Mouse (Mus musculus) megakaryocyte-erythroid progenitor cell, adult 5-6 weeks (primary cell): ENCODE measurements at regions not wholly inside any gene's neighbourhood (a gene's known extent, or its start where the extent isn't known, plus 50 kb on each side); places are given as distances from the start of the nearest gene placed in this dataset.

ENCODE experiments used
- ATAC-seq: replicated peaks from 2 replicates; pipeline ENCODE4 v1.8.0; 2016; ENCODE audit warnings: mild to moderate bottlenecking, inconsistent platforms; ENCODE audit not compliant: severe bottlenecking, poor library complexity, low FRiP score, low TSS enrichment

GRCm38 (mm10) chr4:52666768-52667480 is 70.8 kb downstream of the Toporsl start:
- no peak for ATAC-seq

GRCm38 (mm10) chr4:52709563-52709962 is 104.8 kb upstream of the Olfr275 start:
- no peak for ATAC-seq

DNA sequence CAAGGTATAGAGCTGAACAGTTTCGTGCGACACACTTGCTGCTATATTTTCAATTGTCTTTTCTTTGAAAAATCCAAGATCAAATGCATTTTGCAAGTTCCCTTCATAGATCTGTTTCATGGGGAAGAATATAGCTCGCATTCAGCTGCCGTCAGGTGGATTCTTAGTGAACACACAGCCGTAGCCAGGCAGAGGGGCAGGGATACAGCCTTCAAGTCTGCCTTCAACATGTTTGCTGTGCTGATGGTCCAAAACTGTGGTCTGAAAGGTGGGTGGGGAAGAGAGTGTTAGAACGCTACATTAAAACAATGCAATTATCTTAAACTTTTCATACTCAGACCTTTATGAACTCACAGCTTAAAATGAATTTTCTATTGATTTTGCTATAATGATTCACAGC is 88.2 kb upstream of the Olfr275 start:
- ATAC-seq, result no peak

GRCm38 (mm10) chr4:52726625-52727297 is 87.6 kb upstream of the Olfr275 start:
- peak; percentile 82 for ATAC-seq

- ATAC-seq, result no peak
Measured at GRCm38 (mm10) chr4:52733141-52733540, 81.3 kb upstream of the Olfr275 start.

DNA sequence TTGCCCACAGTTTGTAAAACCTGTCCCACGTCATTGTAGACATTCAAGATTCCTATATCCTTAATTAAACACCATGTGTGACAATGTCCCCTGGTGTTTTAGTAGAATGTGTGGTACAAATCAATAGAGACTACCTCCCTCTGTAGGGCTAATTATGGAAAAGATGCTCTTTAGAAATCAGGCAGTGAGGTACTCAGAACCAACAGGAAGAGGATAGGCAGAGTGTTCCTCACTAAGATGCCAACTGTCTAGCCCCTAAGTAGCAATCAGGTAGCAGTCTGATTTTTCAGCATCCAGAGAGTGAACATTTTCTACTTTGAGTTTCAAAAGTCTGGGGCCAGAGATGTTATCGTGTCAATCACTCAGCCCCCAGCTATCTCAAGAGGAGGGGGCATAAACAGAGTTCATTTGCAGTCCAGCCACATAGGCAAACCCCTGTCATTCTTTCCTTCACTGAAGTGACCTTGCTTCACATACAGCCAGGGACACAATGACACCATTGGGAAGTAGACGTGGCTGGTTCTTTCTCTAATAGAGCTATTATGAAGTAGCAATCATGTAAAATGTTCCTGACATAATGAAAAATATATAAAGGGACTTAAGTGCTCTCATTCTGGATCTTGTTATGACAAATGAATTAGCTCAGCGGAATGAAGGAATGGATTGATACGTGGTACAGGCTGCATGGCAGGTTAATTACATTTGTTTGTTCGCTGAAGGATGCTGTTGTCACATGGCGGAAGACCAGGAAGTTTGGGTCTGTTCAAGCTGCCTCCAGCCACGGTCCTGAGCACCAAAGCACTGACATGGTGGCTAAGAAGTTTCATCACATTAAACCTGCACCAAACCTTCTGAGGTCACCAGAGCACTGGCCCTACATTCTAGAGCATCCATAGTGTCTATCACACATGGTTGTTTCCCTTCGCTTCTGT is 74.6 kb upstream of the Olfr275 start:
- no peak for ATAC-seq

DNA sequence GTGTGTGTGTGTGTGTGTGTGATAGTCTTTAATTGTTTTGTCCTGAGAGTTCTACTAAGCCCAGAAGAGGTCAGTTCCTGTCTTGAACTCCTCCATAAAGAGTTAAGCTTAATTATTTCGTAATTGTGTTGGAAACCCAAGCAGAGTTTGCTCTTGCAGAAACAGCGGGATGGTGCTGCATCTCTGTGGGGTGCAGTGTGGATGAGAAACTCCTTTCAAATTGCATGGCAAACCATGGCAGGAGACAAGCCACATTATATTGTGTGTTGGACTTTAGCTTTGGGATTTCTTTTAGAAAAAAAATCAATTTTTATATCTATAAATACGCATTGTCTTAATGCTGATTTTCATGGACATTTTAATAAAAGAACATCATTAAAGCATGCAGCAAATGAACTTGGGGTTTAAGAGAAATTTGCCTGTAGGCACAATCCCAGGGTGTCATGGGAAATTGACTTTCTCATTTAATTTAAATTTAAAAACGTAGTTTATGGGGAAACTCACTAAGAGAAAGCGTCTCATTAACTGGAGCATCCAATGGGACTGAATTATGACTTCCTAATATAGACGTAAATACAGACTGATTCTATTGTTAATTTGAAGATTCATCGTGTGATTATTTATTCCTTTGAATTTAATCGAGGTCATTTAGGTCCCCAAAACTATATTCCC is 61.4 kb upstream of the Olfr275 start:
- ATAC-seq, result no peak
